Mouse (Mus musculus) stomach, embryonic 15.5 days (tissue): Measurements from ENCODE around the gene Tex46. TPM values are rescaled to one million over a fixed set of nuclear protein-coding genes. Genes with fewer than 3 reads are reported as not detected.
A peak's percentile ranks its signal among the peaks of the same experiment; 100 is the strongest.

Experiments
- ATAC-seq: fragments of 200-750 bp; cut with Nextera tagmentation; 2 replicates; pipeline ENCODE4 v1.8.0; 2017; ENCODE audit warnings: low read depth, moderate number of reproducible peaks, moderate TSS enrichment; ENCODE audit not compliant: insufficient read depth, low FRiP score
- H3K27ac ChIP-seq: fragments of 300-500 bp; sonication (generic); 2 replicates; pipeline ENCODE4 v1.5.1; 2015; ENCODE audit warnings: mild to moderate bottlenecking, inconsistent platforms
- H3K27me3 ChIP-seq: fragments of 300-500 bp; sonication (generic); replicated peaks from 2 replicates; pipeline ENCODE4 v1.6.1; 2015; ENCODE audit warnings: inconsistent platforms
- H3K36me3 ChIP-seq: fragments of 300-500 bp; sonication (generic); 2 replicates; pipeline ENCODE4 v1.6.1; 2015; ENCODE audit warnings: inconsistent platforms
- H3K4me1 ChIP-seq: fragments of 300-500 bp; sonication (generic); 2 replicates; pipeline ENCODE4 v1.6.1; 2015; ENCODE audit warnings: inconsistent platforms
- H3K4me2 ChIP-seq: fragments of 300-500 bp; sonication (generic); 2 replicates; pipeline ENCODE4 v1.6.1; 2015; ENCODE audit warnings: mild to moderate bottlenecking, inconsistent platforms
- H3K4me3 ChIP-seq: fragments of 300-500 bp; sonication (generic); replicated peaks from 2 replicates; pipeline ENCODE4 v1.5.1; 2015; ENCODE audit warnings: inconsistent platforms
- H3K9ac ChIP-seq: fragments of 300-500 bp; sonication (generic); 2 replicates; pipeline ENCODE4 v1.6.1; 2015; ENCODE audit warnings: inconsistent platforms
- H3K9me3 ChIP-seq: fragments of 300-500 bp; sonication (generic); 2 replicates; pipeline ENCODE4 v1.6.1; 2016; ENCODE audit warnings: inconsistent platforms
- WGBS: fragments of 180-500 bp; shearing (Covaris S2); methylation state at CpG from one replicate; pipeline ENCODE4 v1.1.7; 2015; 5-methylcytosine and 5-hydroxymethylcytosine counted together
- polyA plus RNA-seq: library from polyadenylated mRNA; unstranded; fragments of >200 nt; fragmentation: Nextera tagmentation; extraction: Ambion mirVana; gene quantifications from 2 replicates; pipeline ENCODE4 v1.2.1, GENCODE M21; 2015

Gene Tex46
- polyA plus RNA-seq, 1 experiment from 2014 or later: not detected

GRCm38 (mm10) chr4:136635995-136636394 lies 25.8 kb downstream of the Tex46 start:
- Histone ChIP-seq H3K9me3 (no peaks in the 10 kb centered on the region), H3K27me3 (peaks cover 16% of the 10 kb centered on the region), H3K9ac (no peak overlapping the region), H3K4me3 (no peak overlapping the region), H3K4me1 (peaks cover 16% of the 10 kb centered on the region; the same call in 1 of the 2 replicates), H3K27ac (no peak overlapping the region), H3K36me3 (no peaks in the 10 kb centered on the region), H3K4me2 (no peak overlapping the region)
- no peak for ATAC-seq

- no peak for ATAC-seq
- Histone ChIP-seq H3K36me3 (no peaks in the 10 kb centered on the region), H3K9me3 (no peaks in the 10 kb centered on the region), H3K4me2 (no peak overlapping the region), H3K9ac (no peak overlapping the region), H3K4me1 (peaks cover 16% of the 10 kb centered on the region; the same call in 1 of the 2 replicates), H3K4me3 (no peak overlapping the region), H3K27ac (no peak overlapping the region), H3K27me3 (peaks cover 16% of the 10 kb centered on the region)
- WGBS: 54% methylated on average over 5 of the region's 5 CpGs
Measured at GRCm38 (mm10) chr4:136636511-136636910, 26.3 kb downstream of the Tex46 start.

GRCm38 (mm10) chr4:136636983-136637562 lies 26.8 kb downstream of the Tex46 start:
- no peaks in the 10 kb centered on the region for H3K36me3 ChIP-seq
- WGBS: 15% methylated on average over 37 of the region's 37 CpGs
- peaks cover 16% of the 10 kb centered on the region for H3K27me3 ChIP-seq
- ATAC-seq: no peak
- peaks cover 16% of the 10 kb centered on the region; the same call in 1 of the 2 replicates for H3K4me1 ChIP-seq
- H3K4me3 ChIP-seq: peak overlapping the region; percentile 52
- H3K27ac ChIP-seq: no peak overlapping the region
- peak overlapping the region; percentile 95 for H3K4me2 ChIP-seq
- peak overlapping the region; percentile 29; the same call in 1 of the 2 replicates for H3K9ac ChIP-seq
- H3K9me3 ChIP-seq: no peaks in the 10 kb centered on the region

- Histone ChIP-seq H3K4me3 (peak overlapping the region; percentile 52), H3K36me3 (no peaks in the 10 kb centered on the region), H3K9me3 (no peaks in the 10 kb centered on the region), H3K4me2 (peak overlapping the region; percentile 95), H3K27ac (no peak overlapping the region), H3K4me1 (peaks cover 16% of the 10 kb centered on the region; the same call in 1 of the 2 replicates), H3K27me3 (peaks cover 16% of the 10 kb centered on the region), H3K9ac (peak overlapping the region; percentile 29; the same call in 1 of the 2 replicates)
- 0 out of 2 replicates have a peak, but pooled peaks have one; percentile 5 for ATAC-seq
- 2% methylated on average over 76 of the region's 76 CpGs for WGBS
Measured at GRCm38 (mm10) chr4:136637563-136638229, 27.5 kb downstream of the Tex46 start.

- no peaks in the 10 kb centered on the region for H3K36me3 ChIP-seq
- H3K4me1 ChIP-seq: peaks cover 16% of the 10 kb centered on the region; the same call in 1 of the 2 replicates
- no peak overlapping the region for H3K4me3 ChIP-seq
- H3K27ac ChIP-seq: no peak overlapping the region
- H3K4me2 ChIP-seq: peak overlapping the region; percentile 95
- 44% methylated on average over 7 of the region's 7 CpGs for WGBS
- H3K27me3 ChIP-seq: peaks cover 16% of the 10 kb centered on the region
- H3K9ac ChIP-seq: no peak overlapping the region
- no peaks in the 10 kb centered on the region for H3K9me3 ChIP-seq
- no peak for ATAC-seq
Measured at GRCm38 (mm10) chr4:136638230-136638750, 28.1 kb downstream of the Tex46 start.

- Histone ChIP-seq H3K9ac (no peak overlapping the region), H3K27ac (no peak overlapping the region), H3K4me1 (peaks cover 16% of the 10 kb centered on the region; the same call in 1 of the 2 replicates), H3K27me3 (peaks cover 16% of the 10 kb centered on the region), H3K36me3 (no peaks in the 10 kb centered on the region), H3K4me2 (peak overlapping the region; percentile 38), H3K9me3 (no peaks in the 10 kb centered on the region), H3K4me3 (no peak overlapping the region)
- 10% methylated on average over 10 of the region's 10 CpGs for WGBS
- no peak for ATAC-seq
Measured at GRCm38 (mm10) chr4:136638890-136639289, 28.7 kb downstream of the Tex46 start.

GRCm38 (mm10) chr4:136648922-136649479 lies 38.8 kb downstream of the Tex46 start:
- 12% methylated on average over 11 of the region's 11 CpGs for WGBS
- no peak overlapping the region for H3K27ac ChIP-seq
- H3K9ac ChIP-seq: no peak overlapping the region
- peak overlapping the region; percentile 17; the same call in 1 of the 2 replicates for H3K4me3 ChIP-seq
- H3K36me3 ChIP-seq: no peaks in the 10 kb centered on the region
- no peaks in the 10 kb centered on the region for H3K9me3 ChIP-seq
- ATAC-seq: peak; percentile 27; the same call in 1 of the 2 replicates
- peak overlapping the region; percentile 52 for H3K4me2 ChIP-seq
- H3K4me1 ChIP-seq: peaks cover 15% of the 10 kb centered on the region
- H3K27me3 ChIP-seq: no peaks in the 10 kb centered on the region

DNA sequence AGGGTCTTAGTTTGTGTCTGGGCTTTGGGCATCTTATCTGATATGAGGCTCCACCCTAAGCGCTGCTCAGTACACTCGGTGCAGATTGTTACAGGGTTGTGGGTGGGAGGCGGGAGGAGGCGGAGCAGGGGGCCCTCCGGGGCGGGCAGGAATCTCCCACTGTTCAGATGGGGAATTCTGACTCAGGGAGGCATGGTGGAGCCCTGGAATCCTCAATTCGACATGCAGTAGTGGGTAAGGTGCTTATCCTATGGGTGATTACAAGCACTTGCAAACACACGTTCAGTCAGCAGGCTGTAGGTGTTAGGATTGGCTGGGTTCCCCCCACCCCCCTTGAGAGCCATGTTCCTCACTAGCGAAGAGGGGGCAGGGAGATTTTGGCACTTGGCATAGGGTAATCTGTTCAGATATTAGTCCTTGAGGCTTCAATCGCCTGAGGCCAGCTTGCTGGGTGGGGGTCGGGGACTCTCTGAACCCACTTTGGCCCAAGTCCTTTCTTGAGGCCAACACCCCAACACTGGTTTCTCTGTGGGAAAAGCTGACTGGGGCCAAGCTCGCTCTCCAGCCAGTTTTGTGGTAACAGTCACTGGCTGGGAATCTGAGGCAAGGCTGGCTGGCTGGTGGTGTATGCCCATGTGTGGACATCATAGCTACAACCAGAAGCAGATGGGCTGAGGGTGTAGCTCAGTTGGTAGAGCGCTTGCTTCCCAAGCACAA lies 39.4 kb downstream of the Tex46 start:
- H3K4me2 ChIP-seq: peak overlapping the region; percentile 52
- ATAC-seq: 0 out of 2 replicates have a peak, but pooled peaks have one; percentile 33
- no peak overlapping the region for H3K27ac ChIP-seq
- H3K4me3 ChIP-seq: 0 out of 2 replicates have a peak overlapping the region, but pooled peaks have one; percentile 17
- no peaks in the 10 kb centered on the region for H3K36me3 ChIP-seq
- WGBS: 31% methylated on average over 13 of the region's 13 CpGs
- H3K27me3 ChIP-seq: no peaks in the 10 kb centered on the region
- no peak overlapping the region for H3K9ac ChIP-seq
- peaks cover 15% of the 10 kb centered on the region for H3K4me1 ChIP-seq
- H3K9me3 ChIP-seq: no peaks in the 10 kb centered on the region

- 86% methylated on average over 8 of the region's 8 CpGs for WGBS
- H3K4me3 ChIP-seq: no peak overlapping the region
- peaks cover 15% of the 10 kb centered on the region for H3K4me1 ChIP-seq
- 0 out of 2 replicates have a peak, but pooled peaks cover 3% of the 10 kb centered on the region for H3K36me3 ChIP-seq
- H3K27me3 ChIP-seq: no peaks in the 10 kb centered on the region
- no peak overlapping the region for H3K27ac ChIP-seq
- H3K9me3 ChIP-seq: no peaks in the 10 kb centered on the region
- H3K4me2 ChIP-seq: no peak overlapping the region
- no peak overlapping the region for H3K9ac ChIP-seq
- ATAC-seq: no peak
Measured at GRCm38 (mm10) chr4:136650261-136650660, 40.0 kb downstream of the Tex46 start.

GRCm38 (mm10) chr4:136651357-136651811 lies 41.1 kb downstream of the Tex46 start:
- H3K4me1 ChIP-seq: peaks cover 15% of the 10 kb centered on the region
- no peaks in the 10 kb centered on the region for H3K9me3 ChIP-seq
- H3K36me3 ChIP-seq: peaks cover 13% of the 10 kb centered on the region
- H3K27me3 ChIP-seq: no peaks in the 10 kb centered on the region
- no peak overlapping the region for H3K9ac ChIP-seq
- H3K27ac ChIP-seq: no peak overlapping the region
- H3K4me3 ChIP-seq: no peak overlapping the region
- 62% methylated on average over 3 of the region's 3 CpGs for WGBS
- H3K4me2 ChIP-seq: no peak overlapping the region
- ATAC-seq: no peak

DNA sequence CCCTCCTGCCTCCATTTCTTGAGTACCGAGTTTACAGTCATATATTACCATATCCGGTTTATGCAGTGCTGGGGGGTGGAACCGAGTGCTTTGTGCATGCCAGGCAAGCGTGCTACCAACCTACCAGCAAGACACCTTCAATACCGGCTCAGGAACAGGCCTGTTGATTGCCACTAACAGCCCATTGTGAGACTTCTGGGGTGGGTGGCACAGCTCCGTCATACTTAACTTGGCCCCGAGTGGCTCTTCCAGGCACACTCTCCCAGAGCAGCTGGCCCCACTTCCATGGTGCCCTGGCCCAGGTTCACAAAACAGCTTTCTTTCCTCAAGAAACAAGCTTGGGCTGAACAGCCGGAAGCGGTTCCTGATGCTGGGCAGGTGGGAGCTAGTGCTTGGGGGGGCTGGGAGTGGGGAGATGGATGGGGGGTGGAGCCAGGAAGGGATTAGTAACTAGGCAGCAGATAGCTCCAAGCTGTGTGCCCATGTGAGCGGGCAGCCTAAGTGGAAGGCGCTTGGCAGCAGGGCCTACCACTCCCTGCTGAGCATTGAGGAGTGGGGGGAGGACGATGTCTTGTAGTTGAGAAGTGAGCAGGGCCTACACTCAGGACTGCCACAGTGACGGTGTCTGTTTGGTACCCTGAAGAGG lies 41.8 kb downstream of the Tex46 start:
- no peaks in the 10 kb centered on the region for H3K27me3 ChIP-seq
- ATAC-seq: no peak
- H3K27ac ChIP-seq: no peak overlapping the region
- no peak overlapping the region for H3K4me3 ChIP-seq
- no peak overlapping the region for H3K9ac ChIP-seq
- H3K36me3 ChIP-seq: peaks cover 16% of the 10 kb centered on the region
- no peaks in the 10 kb centered on the region for H3K9me3 ChIP-seq
- H3K4me1 ChIP-seq: peaks cover 15% of the 10 kb centered on the region
- no peak overlapping the region for H3K4me2 ChIP-seq
- WGBS: 66% methylated on average over 13 of the region's 13 CpGs
